Mouse (Mus musculus) left cerebral cortex, postnatal 10 days (tissue): ENCODE results near the gene Dtx3. TPM values are rescaled to one million over a fixed set of nuclear protein-coding genes. Genes with fewer than 3 reads are reported as not detected.
"Not testable (repeated sequence)": the region's sequence is repeated elsewhere in the genome, so short reads cannot be mapped to it uniquely, and the experiment has no call there.

Experiments used
- DNase-seq, 2 experiments: peaks; one replicate each; pipeline ENCODE4 v3.0.0; 2021 to 2022; ENCODE audit warnings: low spot score in 2 of 2, mixed read lengths in 1 of 2; ENCODE audit errors: extremely low spot score in 1 of 2
- intact Hi-C: fragments of 180-260 bp; cut with DNase I; formaldehyde crosslinking; loops from one replicate; pipeline ENCODE4 v1.15.1; 2025
- total RNA-seq, 2 experiments: library from RNA; stranded (reverse); gene quantifications; 2 replicates each; pipeline ENCODE4 v1.2.3; 2021

The Dtx3 gene
- total RNA-seq, 2 experiments from 2014 or later = 182 to 185 TPM

GRCm38 (mm10) chr10:127154652-127155051 lies 40.9 kb downstream of the Dtx3 start:
- no peak for DNase-seq
- intact Hi-C loops = no loop called here

GRCm38 (mm10) chr10:127154241-127154640 lies 41.3 kb downstream of the Dtx3 start:
- intact Hi-C loops = no loop called here

GRCm38 (mm10) chr10:127153323-127153722 lies 42.2 kb downstream of the Dtx3 start:
- intact Hi-C loops = no loop called here
- DNase-seq = no peak

More at GRCm38 (mm10) chr10:127154241-127154640, 41.3 kb downstream of the Dtx3 start:
- no peak for DNase-seq

GRCm38 (mm10) chr10:127152556-127152955 lies 43.0 kb downstream of the Dtx3 start:
- DNase-seq, intact Hi-C loops: not testable (repeated sequence)

- DNase-seq, intact Hi-C loops: not testable (repeated sequence)
Measured at GRCm38 (mm10) chr10:127151233-127151632, 44.3 kb downstream of the Dtx3 start.

- intact Hi-C loops = no loop called here
- no peak for DNase-seq
Measured at GRCm38 (mm10) chr10:127150471-127150872, 45.1 kb downstream of the Dtx3 start.

GRCm38 (mm10) chr10:127147135-127147534 lies 48.4 kb downstream of the Dtx3 start:
- no peak for DNase-seq
- intact Hi-C loops = no loop called here

- no peak for DNase-seq
- intact Hi-C loops = no loop called here
Measured at GRCm38 (mm10) chr10:127145303-127145702, 50.2 kb downstream of the Dtx3 start.

- intact Hi-C loops = no loop called here
Measured at GRCm38 (mm10) chr10:127144536-127144935, 51.0 kb downstream of the Dtx3 start.

GRCm38 (mm10) chr10:127143228-127143627 lies 52.3 kb downstream of the Dtx3 start:
- intact Hi-C loops = no loop called here
- no peak for DNase-seq

More at GRCm38 (mm10) chr10:127144536-127144935, 51.0 kb downstream of the Dtx3 start:
- DNase-seq = no peak

- intact Hi-C loops = no loop called here
- no peak for DNase-seq
Measured at GRCm38 (mm10) chr10:127141500-127141899, 54.0 kb downstream of the Dtx3 start.

GRCm38 (mm10) chr10:127140971-127141370 lies 54.6 kb downstream of the Dtx3 start:
- intact Hi-C loops = no loop called here
- DNase-seq = no peak

Other genes with a start within 250 kb of the Dtx3 start
- 10 to 100 TPM; 54.2 to 62.9 TPM for gene Ctdsp2, start 217.0 kb downstream of the Dtx3 start, total RNA-seq
- gene Avil, start 195.0 kb downstream of the Dtx3 start, total RNA-seq = under 1 TPM; 0.14 to 0.17 TPM
- 10 to 100 TPM; 28.6 to 31.0 TPM for gene Tsfm, start 164.9 kb downstream of the Dtx3 start, total RNA-seq
- gene Mettl1, start 154.3 kb downstream of the Dtx3 start, total RNA-seq = 10 to 100 TPM; 10.7 to 12.4 TPM
- under 1 TPM; 0.28 to 0.49 TPM for gene Eef1akmt3, start 154.2 kb downstream of the Dtx3 start, total RNA-seq
- under 1 TPM; 0.36 to 0.49 TPM for gene Cyp27b1, start 147.5 kb downstream of the Dtx3 start, total RNA-seq
- gene March9, start 135.5 kb downstream of the Dtx3 start, total RNA-seq = 10 to 100 TPM; 49.6 to 49.8 TPM
- 100 to 1,000 TPM; 114 to 123 TPM for gene Cdk4, start 132.2 kb downstream of the Dtx3 start, total RNA-seq
- gene Tspan31, start 125.5 kb downstream of the Dtx3 start, total RNA-seq = 10 to 100 TPM; 65.2 to 67.9 TPM
- 100 to 1,000 TPM; 558 to 572 TPM for gene Agap2, start 120.4 kb downstream of the Dtx3 start, total RNA-seq
- 100 to 1,000 TPM; 103 to 107 TPM for gene Os9, start 74.6 kb downstream of the Dtx3 start, total RNA-seq
- 100 to 1,000 TPM; 105 to 107 TPM for gene B4galnt1, start 30.5 kb downstream of the Dtx3 start, total RNA-seq
- 1 to 10 TPM; 1.0 to 1.2 TPM for gene Slc26a10, start 15.1 kb downstream of the Dtx3 start, total RNA-seq
- gene Arhgef25, start 5.6 kb downstream of the Dtx3 start, total RNA-seq = 10 to 100 TPM; 65.2 to 69.1 TPM
- 10 to 100 TPM; 42.2 to 47.4 TPM for gene Pip4k2c, start 15.9 kb upstream of the Dtx3 start, total RNA-seq
- 100 to 1,000 TPM; 468 to 479 TPM for gene Kif5a, start 67.6 kb upstream of the Dtx3 start, total RNA-seq
- gene Dctn2, start 70.6 kb upstream of the Dtx3 start, total RNA-seq = 100 to 1,000 TPM; 322 to 330 TPM
- gene Mbd6, start 93.3 kb upstream of the Dtx3 start, total RNA-seq = 10 to 100 TPM; 37.4 to 45.5 TPM
- gene Mars, start 116.1 kb upstream of the Dtx3 start, total RNA-seq = 10 to 100 TPM; 59.1 to 62.0 TPM
- gene Arhgap9, start 126.2 kb upstream of the Dtx3 start, total RNA-seq = under 1 TPM; 0.92 to 0.93 TPM
- 1 to 10 TPM; 1.5 to 1.7 TPM for gene Gli1, start 146.2 kb upstream of the Dtx3 start, total RNA-seq
- under 1 TPM in 1 of 2 experiments, not detected in 1; 0.08 TPM for gene Inhbe, start 158.7 kb upstream of the Dtx3 start, total RNA-seq
- gene Inhbc, start 174.7 kb upstream of the Dtx3 start, total RNA-seq = not detected
- 100 to 1,000 TPM; 288 to 322 TPM for gene R3hdm2, start 184.6 kb upstream of the Dtx3 start, total RNA-seq